Mouse (Mus musculus): ENCODE measurements at regions not wholly inside any gene's neighbourhood (a gene's known extent, or its start where the extent isn't known, plus 50 kb on each side); places are given as distances from the start of the nearest gene placed in this dataset.
A peak's percentile ranks its signal among the peaks of the same experiment; 100 is the strongest.

DNA sequence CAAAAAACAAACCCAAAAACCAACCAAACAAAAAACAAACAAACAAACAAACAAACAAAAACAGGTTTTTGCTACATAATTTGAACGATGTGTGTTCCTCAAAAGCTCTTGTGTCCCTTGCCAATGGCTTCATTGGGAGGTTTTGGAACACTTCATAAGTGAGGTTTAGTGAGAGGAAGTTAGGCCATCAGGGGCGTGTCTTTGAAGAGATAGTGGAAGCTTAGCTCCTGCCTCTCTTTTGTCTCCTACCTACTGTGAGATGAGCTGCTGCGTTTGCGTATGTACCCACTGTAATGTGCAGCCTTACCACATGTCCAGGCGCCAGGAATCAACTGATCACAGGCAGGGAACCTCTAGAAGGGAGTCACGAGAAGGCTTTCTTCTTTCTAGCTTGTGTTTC, 107.3 kb upstream of the Slc4a7 start:
- ATAC-seq (replicated peaks; ENCODE audit: poor library complexity), result peak; percentile 81

DNA sequence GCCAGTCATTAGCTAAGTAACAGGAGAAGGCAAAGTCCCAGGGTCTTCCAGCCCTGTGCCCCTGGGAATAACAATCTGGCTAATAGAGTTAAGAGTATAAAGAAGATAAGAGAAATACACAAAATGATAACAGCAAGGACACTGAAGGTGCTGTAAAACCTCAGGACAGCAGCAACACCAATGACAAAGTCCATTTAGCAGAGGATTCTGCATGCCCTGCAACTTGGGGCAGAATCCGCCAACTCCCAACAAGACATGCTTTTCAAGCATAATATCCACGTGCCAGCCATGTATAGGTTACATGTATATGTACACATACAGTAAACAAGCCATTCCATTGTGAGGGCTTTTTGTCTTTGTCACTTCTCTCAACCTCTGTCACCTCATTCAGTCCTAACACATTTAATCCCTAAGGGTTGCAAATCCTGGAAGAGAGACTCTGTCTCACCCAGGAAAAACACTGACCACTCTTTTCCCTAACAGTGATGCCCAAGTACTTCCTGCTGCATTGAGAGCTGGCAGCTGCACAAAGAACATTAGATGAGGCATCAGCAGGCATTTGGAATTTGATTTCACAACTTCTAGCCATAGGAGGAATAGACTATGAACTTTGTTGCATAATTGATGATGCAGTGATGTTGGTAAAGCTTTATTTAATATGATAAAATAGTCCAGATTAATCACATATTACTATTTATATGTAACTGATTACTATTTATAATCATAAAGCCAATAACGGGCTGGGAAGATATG, 105.8 kb upstream of the Slc4a7 start:
- ATAC-seq (replicated peaks; ENCODE audit: poor library complexity), result no peak

DNA sequence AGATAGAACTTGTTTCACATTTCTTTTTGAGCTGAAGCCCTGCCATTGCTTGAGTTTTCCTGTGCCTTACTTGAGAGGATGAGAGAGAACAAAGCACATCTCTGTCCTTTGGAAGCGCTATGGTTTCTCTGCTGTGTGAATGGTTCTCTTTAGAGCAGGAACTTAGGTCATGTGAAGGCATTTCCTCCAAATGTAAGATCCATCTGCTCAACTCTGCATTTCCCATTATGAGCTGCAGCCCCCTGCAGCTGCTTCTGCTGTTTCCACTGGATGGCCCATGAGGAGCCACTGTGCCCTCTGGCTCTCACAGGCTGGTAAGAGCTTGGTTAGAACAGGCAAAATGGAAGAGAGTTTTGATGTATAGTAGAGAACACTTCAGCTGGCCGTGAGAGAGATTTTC, 102.5 kb upstream of the Slc4a7 start:
- ATAC-seq (replicated peaks; ENCODE audit: poor library complexity), result peak; percentile 19

DNA sequence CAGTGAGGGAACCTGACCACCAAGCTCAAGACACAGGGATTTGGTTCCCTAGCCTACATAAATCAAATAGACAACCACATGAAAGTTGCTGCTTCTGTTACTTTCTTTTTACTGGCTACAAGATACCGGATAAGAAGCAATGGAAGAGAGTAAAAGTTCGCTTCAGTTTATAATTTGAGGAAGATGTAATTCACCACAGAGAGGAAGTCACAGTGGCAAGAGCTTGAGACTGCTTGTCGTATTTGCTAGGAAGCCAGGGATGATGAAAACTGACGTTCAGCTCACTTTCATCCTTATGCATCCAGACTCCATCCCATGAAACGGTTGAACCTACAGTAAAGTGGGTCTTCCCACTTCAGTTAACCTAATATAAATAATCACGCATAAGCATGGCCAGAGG, 102.1 kb upstream of the Slc4a7 start:
- ATAC-seq (replicated peaks; ENCODE audit: poor library complexity), result peak; percentile 63

DNA sequence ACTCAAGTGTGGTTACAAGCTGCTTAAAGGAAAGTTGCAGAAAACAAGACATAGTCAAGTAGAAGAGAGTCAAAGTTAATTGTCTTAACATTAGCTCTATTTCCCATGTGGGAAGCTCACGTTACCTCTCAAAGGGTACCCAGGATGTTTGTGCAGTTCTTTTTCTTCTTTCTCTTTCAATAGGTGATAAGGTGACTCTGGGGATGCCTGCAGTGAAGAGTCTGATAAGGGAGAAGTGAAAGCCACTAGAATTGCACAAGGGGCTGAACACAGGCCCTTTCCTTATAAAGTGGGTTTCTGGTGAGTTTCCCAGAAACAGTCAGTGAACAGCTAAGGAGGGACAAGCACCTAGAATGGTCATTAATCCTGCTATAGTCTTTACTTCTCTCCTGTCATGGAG, 98.6 kb upstream of the Slc4a7 start:
- ATAC-seq (replicated peaks; ENCODE audit: poor library complexity), result peak; percentile 64

DNA sequence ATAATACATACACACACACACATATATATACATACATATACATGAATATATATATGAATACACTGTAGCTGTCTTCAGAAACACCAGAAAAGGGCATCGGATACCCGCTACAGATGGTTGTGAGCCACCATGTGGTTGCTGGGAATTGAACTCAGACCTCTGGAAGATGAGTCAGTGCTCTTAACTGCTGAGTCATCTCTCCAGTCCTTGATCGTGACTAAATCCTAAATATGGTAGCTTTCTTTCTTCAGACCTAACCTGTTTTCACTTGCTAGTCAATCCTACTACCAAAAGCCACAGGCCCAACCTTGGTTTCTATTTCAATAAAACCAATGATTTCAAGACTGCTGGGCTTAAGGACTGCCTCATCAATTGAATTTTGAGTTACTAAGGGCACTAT, 95.0 kb upstream of the Slc4a7 start:
- no peak for ATAC-seq (replicated peaks; ENCODE audit: poor library complexity)

DNA sequence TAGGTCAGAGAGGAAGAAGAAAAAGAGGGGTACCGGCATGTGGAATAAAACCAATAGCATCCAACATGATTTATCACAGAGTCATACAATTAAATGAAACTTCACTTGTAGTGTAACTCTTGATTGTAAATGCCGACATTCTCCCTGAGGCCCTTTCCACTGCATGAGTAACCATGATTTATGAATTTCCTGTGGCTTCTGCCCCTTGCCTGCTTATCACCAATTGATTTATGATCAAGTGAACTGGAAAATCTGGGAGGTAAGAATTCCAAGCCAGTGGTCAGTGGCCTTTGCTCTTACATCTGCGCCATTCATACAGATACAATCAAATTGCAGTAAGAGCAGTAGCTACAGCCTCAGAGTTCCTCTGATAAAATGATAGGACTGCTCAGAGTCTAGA, 89.8 kb upstream of the Slc4a7 start:
- ATAC-seq (replicated peaks; ENCODE audit: poor library complexity), result no peak

DNA sequence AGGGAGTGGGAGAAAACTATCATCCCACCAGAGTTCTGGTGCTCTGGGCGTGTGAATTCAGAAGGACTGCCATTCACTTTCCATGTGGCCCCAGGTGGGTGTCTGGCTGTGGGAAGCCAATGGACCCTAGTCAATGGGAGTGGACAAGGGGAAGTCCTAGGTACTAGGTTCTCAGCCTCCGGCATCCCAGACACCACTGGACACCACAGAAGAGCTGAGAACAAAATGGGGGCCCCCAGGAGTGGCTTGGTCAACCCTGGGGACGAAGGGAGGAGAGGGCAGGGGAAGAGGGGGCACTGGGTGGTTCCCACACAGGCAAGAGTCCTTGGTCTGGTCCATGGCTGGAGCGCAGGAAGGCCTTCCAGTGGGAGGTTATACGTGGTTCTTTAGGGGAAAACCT, 81.8 kb upstream of the Slc4a7 start:
- ATAC-seq (replicated peaks; ENCODE audit: poor library complexity), result no peak

DNA sequence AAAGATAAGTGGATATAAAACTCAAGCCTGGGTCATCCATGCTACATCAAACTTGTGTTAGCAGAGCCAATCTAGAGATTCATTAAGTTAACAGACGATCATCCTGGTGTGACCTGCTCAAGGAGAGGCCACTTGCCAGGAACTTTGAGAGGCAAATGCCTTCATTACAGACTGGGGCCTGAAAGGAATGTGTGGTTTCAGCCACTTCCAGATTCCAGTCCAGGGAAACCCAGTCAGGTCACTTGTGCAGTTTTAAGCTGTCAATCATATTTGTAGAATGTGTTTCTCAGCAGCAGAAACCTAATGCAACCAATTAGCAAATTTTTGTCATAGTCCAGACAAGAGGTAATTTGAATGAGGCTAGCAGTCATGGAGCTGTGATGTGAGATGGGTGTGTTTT, 73.4 kb upstream of the Slc4a7 start:
- no peak for ATAC-seq (replicated peaks; ENCODE audit: poor library complexity)

DNA sequence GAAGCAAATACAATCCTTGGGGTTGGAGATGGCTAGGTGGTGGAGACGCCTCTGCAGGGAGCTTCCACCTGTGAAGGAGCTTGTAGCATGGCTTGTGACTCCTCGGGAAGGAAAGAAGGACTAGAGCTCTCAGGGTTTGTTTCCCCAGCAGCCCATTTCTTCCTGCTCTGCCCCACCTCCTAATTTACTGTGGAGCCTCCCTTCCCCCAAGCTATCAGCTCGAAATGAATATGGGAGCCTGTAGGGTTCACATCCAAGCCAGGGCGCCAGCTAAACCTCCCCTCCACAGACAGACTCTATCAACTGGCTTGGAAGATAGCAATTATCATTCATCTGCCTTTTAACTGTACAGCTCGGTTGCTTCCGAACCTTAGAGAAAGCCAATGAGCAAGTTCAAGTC, 70.3 kb upstream of the Slc4a7 start:
- peak; percentile 41 for ATAC-seq (replicated peaks; ENCODE audit: poor library complexity)

DNA sequence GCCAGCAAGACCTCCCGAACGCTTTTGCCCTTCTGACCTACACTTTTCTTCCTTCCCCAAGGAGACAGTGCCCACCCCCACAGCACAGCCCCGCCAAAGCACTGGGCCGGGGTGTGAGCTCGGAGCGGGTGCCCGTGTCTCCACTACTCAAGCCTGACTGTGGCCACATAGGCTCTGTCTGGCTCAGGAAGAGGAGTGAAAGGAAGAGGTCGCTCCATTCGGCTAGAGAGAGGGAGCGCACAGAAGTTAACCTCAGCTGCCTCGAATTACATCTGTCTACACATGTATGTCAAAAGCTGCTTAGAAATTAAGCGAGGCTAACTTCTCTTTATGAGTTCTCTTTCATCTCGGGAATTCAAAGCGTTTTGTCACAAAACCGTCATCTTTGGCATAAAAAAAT, 69.6 kb upstream of the Slc4a7 start:
- peak; percentile 56 for ATAC-seq (replicated peaks; ENCODE audit: poor library complexity)

DNA sequence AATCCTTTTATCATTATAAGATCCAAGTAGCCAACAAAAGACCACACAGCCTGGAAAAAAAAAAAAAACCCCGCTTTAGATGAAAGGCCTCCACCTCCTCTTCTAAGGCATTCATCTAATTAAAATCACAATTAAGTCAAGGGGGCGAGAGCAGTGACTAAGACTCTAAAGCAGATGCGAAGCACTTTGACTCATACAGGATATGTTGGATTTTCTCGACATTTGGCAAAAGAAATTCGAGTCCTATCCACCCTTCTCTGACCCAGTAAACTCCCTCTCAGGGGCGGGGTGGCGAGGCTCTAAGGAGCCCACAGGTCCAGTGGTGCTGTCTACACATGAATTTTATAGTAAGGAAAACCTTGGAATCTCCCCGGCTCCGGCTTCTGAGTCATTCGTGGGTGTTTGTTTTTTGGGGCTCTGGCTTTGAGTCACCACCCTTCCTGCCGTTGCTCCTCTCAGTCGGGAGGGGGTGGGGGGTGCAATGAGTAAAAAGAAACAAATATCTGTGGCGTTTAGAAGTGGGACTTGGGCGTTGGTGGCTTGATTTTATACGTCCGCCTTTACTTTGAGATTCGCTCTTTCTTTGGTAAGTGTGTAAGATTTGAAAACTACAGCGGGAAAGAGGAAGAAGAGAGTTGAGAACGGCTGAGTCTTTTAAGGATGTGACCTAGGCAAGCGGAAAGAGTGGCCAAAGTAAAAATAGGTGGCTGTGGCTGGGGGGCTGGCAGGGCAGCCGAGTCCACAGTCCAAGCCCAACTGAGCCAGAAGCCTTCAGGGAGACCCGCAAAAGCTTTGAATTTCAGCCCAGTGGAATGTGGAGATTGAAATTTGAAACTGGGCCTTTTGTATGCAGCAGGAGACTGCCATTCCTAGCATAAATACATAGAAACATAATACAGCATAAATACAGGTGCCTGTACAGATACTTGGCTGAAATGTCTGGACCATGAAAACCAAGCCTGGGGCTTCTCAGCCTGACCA, 68.8 kb upstream of the Slc4a7 start:
- peak; percentile 67 for ATAC-seq (replicated peaks; ENCODE audit: poor library complexity)

DNA sequence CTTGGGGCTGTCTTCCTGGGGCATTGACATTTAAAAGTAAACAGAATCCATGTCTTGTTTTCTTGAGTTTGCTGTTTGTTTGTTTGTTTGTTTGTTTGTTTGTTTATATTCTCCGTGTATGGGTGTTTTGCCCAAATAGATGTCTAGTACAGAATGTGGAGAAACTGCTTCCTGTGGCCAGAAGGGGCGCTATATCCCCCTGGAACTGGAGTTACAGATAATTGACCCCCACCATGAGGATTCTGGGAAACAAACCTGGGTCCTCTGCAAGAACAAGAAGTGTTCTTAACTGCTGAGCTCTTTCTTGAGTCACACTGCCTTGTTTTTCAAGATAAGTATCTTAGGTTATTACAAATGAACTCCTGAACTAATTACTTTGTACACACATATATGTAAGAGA, 68.1 kb upstream of the Slc4a7 start:
- ATAC-seq (replicated peaks; ENCODE audit: poor library complexity), result 0 out of 2 replicates have a peak, but pooled peaks have one; percentile 18

DNA sequence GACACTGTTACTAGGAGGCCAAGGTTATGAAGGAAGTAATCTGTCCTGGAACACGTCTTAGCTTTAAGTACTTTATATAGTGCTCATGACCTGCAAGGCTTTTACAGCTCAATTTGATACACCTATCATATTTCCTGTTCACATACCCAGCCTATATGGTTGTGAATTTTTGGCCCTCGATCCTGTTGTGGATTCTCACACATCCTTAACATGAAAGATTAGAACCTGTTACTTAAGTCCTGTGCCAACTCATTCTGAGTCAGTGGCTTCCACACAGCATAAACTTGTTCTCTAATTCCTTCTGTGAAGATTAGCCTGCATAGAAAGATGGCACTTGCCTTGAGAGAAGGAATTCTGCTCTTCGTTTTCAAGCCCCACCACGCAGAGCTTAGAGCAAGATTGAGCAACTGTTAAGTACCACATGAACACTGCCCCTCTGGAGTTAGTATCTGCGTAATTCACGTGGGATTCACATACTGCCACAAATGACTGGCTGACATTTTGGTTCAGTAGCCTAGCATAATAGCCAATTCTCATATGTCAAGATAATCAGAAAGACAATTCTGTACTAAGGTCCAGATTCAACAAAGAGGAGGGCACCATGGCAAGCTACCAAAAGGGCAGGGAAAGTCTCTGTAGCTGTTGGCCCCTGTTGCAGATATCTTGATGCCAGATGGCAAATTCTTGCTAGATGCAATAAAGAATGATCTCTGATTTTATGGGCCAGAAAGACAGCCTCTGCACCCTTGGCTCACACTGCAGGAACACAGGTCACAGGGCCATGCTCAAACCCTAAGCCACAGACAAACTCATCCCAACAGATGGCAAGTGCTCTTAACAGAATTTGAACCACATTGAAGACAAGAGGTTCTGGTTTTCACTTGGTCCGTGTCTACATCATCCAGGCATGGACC, 62.7 kb upstream of the Slc4a7 start:
- no peak for ATAC-seq (replicated peaks; ENCODE audit: poor library complexity)

DNA sequence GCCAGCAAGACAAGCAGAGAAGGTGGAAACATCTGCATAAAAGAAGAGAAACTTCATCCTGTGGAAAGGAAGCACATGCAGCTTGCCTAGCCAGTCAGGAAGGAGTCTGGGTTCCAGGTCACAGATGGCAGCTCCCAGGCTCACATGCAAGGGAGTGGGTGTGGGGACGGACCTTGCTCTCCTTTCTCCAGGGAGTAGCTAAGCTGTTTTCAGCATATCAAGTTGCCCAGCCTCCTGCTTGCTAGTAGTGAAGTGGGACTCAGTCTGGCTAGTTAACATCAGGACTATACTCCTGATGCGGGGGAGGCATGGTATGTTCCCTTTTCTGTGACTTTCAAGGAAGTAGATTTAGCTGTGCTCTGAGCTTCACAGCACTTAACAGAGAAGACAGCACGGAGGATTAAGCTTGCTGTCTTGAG, 62.0 kb upstream of the Slc4a7 start:
- ATAC-seq (replicated peaks; ENCODE audit: poor library complexity), result peak; percentile 72

DNA sequence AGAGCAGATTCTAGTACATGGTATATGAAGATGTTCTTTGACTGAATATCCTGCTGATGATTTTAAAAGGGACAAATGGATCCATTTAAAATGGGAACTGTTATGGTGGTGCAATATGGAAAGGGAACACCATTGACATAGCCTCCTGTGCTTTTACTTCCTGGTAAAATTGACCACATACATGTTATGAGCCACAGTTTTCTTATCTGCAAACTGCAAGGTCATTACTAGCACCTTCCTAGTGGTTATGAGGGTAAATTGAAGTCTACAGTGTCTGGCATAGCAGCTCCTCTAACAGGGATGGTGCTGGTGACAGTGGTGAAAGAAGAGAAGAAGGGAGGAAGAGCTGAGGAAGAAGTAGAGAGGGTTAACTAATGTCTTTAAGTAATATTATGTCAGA, 61.5 kb upstream of the Slc4a7 start:
- peak; percentile 67 for ATAC-seq (replicated peaks; ENCODE audit: poor library complexity)

DNA sequence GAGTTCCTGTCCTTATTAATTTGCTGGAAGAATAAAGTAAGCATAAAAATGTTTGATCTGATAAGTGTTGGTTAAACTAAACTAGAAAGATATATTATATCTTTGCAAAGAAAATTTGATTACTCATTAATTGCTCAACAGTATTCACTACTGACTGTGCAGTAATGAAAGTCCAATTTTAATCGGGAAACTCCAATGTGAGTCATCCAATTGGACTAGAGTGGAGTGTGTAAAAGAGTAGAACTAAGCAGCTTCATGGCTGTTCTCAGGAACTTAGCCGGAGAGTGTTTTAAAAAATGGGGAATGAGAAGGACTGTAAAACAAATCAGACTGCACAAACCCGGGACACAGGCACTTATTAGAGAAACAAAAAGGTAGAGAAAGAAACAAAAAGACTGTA, 58.5 kb upstream of the Slc4a7 start:
- no peak for ATAC-seq (replicated peaks; ENCODE audit: poor library complexity)

DNA sequence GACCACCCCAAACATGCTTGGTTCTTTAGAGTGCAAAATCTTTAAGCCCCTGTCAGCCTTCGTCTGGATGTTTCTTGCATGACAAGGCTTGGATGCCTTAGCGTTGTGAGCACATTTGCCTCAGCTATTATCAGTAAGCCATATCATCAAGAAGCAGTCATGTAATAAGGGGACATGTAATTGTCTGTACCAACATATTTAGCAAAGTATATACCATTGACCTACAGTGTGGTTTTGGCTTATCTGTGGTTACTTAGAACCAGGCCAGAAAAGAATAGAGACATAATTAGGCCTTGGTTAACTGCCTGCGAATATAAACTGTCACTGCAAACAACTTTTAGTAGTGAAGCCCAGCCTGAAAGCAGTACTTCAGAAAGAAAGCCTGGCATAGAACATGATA, 57.0 kb upstream of the Slc4a7 start:
- ATAC-seq (replicated peaks; ENCODE audit: poor library complexity), result peak; percentile 81

Measured in megakaryocyte progenitor cell, adult 5-6 weeks (primary cell).